Mouse (Mus musculus) megakaryocyte, adult 5-6 weeks (primary cell): Measurements from ENCODE around the gene Mrpl49. TPM values are rescaled to one million over a fixed set of nuclear protein-coding genes. Genes with fewer than 3 reads are reported as not detected.

Experiments used
- total RNA-seq, 2 experiments: library from RNA; stranded (forward) in 1 of 2; stranded (reverse) in 1 of 2; fragments of 153-499, 151-499 nt in 1 of 2; fragments of 221-1000, 200-1000 nt in 1 of 2; gene quantifications; 2 replicates each; pipeline versions ENCODE4 v1.2.3 to v1.2.4; 2015 to 2017

The Mrpl49 gene
- total RNA-seq, 2 experiments from 2014 or later, result 31.0 to 35.8 TPM

Other genes starting within 250 kb of the Mrpl49 start
- 21.4 and 21.9 TPM in 2 replicates for gene Frmd8, start 182.5 kb downstream of the Mrpl49 start, total RNA-seq (2015)
- 19.3 and 23.3 TPM in 2 replicates for gene Frmd8, start 182.5 kb downstream of the Mrpl49 start, total RNA-seq (2017)
- gene Slc25a45, start 180.0 kb downstream of the Mrpl49 start, total RNA-seq (2015), result 55.6 and 67.9 TPM in 2 replicates
- gene Slc25a45, start 180.0 kb downstream of the Mrpl49 start, total RNA-seq (2017), result 69.1 and 73.5 TPM in 2 replicates
- gene Tigd3, start 163.6 kb downstream of the Mrpl49 start, total RNA-seq (2015), result 0.54 and 0.59 TPM in 2 replicates
- gene Tigd3, start 163.6 kb downstream of the Mrpl49 start, total RNA-seq (2017), result 1.0 and 1.8 TPM in 2 replicates
- gene Dpf2, start 144.8 kb downstream of the Mrpl49 start, total RNA-seq (2015), result 52.2 and 52.4 TPM in 2 replicates
- 88.7 and 107 TPM in 2 replicates for gene Dpf2, start 144.8 kb downstream of the Mrpl49 start, total RNA-seq (2017)
- gene Cdc42ep2, start 133.0 kb downstream of the Mrpl49 start, total RNA-seq (2015), result 3.0 and 3.4 TPM in 2 replicates
- gene Cdc42ep2, start 133.0 kb downstream of the Mrpl49 start, total RNA-seq (2017), result 1.7 and 1.9 TPM in 2 replicates
- 36.9 and 37.7 TPM in 2 replicates for gene Pola2, start 93.6 kb downstream of the Mrpl49 start, total RNA-seq (2015)
- 29.0 and 33.7 TPM in 2 replicates for gene Pola2, start 93.6 kb downstream of the Mrpl49 start, total RNA-seq (2017)
- gene Slc22a20, start 71.6 kb downstream of the Mrpl49 start, total RNA-seq (2015), result 0.16 and 0.20 TPM in 2 replicates
- gene Slc22a20, start 71.6 kb downstream of the Mrpl49 start, total RNA-seq (2017), result 1.1 and 1.2 TPM in 2 replicates
- 31.1 and 32.2 TPM in 2 replicates for gene Capn1, start 41.9 kb downstream of the Mrpl49 start, total RNA-seq (2015)
- gene Capn1, start 41.9 kb downstream of the Mrpl49 start, total RNA-seq (2017), result 53.7 and 54.8 TPM in 2 replicates
- 16.8 and 17.8 TPM in 2 replicates for gene Syvn1, start 11.2 kb downstream of the Mrpl49 start, total RNA-seq (2015)
- gene Syvn1, start 11.2 kb downstream of the Mrpl49 start, total RNA-seq (2017), result 6.3 and 7.2 TPM in 2 replicates
- 2,056 and 2,077 TPM in 2 replicates for gene Fau, start 59 bp upstream of the Mrpl49 start, total RNA-seq (2015)
- gene Fau, start 59 bp upstream of the Mrpl49 start, total RNA-seq (2017), result 1,670 and 1,985 TPM in 2 replicates
- 8.9 and 10.0 TPM in 2 replicates for gene Znhit2, start 3.4 kb upstream of the Mrpl49 start, total RNA-seq (2015)
- gene Znhit2, start 3.4 kb upstream of the Mrpl49 start, total RNA-seq (2017), result 10.4 and 11.3 TPM in 2 replicates
- 4.7 and 8.6 TPM in 2 replicates for gene Tm7sf2, start 10.6 kb upstream of the Mrpl49 start, total RNA-seq (2015)
- gene Tm7sf2, start 10.6 kb upstream of the Mrpl49 start, total RNA-seq (2017), result 4.5 and 4.7 TPM in 2 replicates
- gene Vps51, start 19.4 kb upstream of the Mrpl49 start, total RNA-seq (2015), result 49.2 and 58.3 TPM in 2 replicates
- gene Vps51, start 19.4 kb upstream of the Mrpl49 start, total RNA-seq (2017), result 72.9 and 78.7 TPM in 2 replicates
- gene Tmem262, start 22.2 kb upstream of the Mrpl49 start, total RNA-seq (2015), result not detected in 2 replicates
- gene Tmem262, start 22.2 kb upstream of the Mrpl49 start, total RNA-seq (2017), result not detected in 2 replicates
- gene Gm28374, start 24.5 kb upstream of the Mrpl49 start, total RNA-seq (2015), result not detected in 2 replicates
- 0.33 and 0.51 TPM in 2 replicates for gene Gm28374, start 24.5 kb upstream of the Mrpl49 start, total RNA-seq (2017)
- 15.3 and 15.8 TPM in 2 replicates for gene Zfpl1, start 27.2 kb upstream of the Mrpl49 start, total RNA-seq (2015)
- gene Zfpl1, start 27.2 kb upstream of the Mrpl49 start, total RNA-seq (2017), result 29.2 and 33.7 TPM in 2 replicates
- gene Cdca5, start 27.2 kb upstream of the Mrpl49 start, total RNA-seq (2015), result 30.5 and 32.2 TPM in 2 replicates
- gene Cdca5, start 27.2 kb upstream of the Mrpl49 start, total RNA-seq (2017), result 24.3 and 26.6 TPM in 2 replicates
- 0.62 and 1.2 TPM in 2 replicates for gene AC131692.1, start 36.6 kb upstream of the Mrpl49 start, total RNA-seq (2015)
- gene AC131692.1, start 36.6 kb upstream of the Mrpl49 start, total RNA-seq (2017), result 0.15 TPM in 1 of 2 replicates, not detected in the other
- gene Naaladl1, start 48.0 kb upstream of the Mrpl49 start, total RNA-seq (2015), result 0.32 and 1.2 TPM in 2 replicates
- 0.28 and 0.55 TPM in 2 replicates for gene Naaladl1, start 48.0 kb upstream of the Mrpl49 start, total RNA-seq (2017)
- 3.4 and 5.7 TPM in 2 replicates for gene Sac3d1, start 60.9 kb upstream of the Mrpl49 start, total RNA-seq (2015)
- 3.9 and 4.0 TPM in 2 replicates for gene Sac3d1, start 60.9 kb upstream of the Mrpl49 start, total RNA-seq (2017)
- gene Snx15, start 70.5 kb upstream of the Mrpl49 start, total RNA-seq (2015), result 9.9 and 13.5 TPM in 2 replicates
- 5.2 and 6.4 TPM in 2 replicates for gene Snx15, start 70.5 kb upstream of the Mrpl49 start, total RNA-seq (2017)
- gene Batf2, start 83.2 kb upstream of the Mrpl49 start, total RNA-seq (2015), result 1.1 and 1.4 TPM in 2 replicates
- 0.48 and 0.49 TPM in 2 replicates for gene Batf2, start 83.2 kb upstream of the Mrpl49 start, total RNA-seq (2017)
- 9.1 and 10.6 TPM in 2 replicates for gene Arl2, start 83.8 kb upstream of the Mrpl49 start, total RNA-seq (2015)
- gene Arl2, start 83.8 kb upstream of the Mrpl49 start, total RNA-seq (2017), result 8.0 and 9.7 TPM in 2 replicates
- 0.58 TPM in 1 of 2 replicates, not detected in the other for gene Majin, start 126.6 kb upstream of the Mrpl49 start, total RNA-seq (2015)
- not detected in 2 replicates for gene Majin, start 126.6 kb upstream of the Mrpl49 start, total RNA-seq (2017)
- gene Gpha2, start 168.6 kb upstream of the Mrpl49 start, total RNA-seq (2015), result not detected in 2 replicates
- gene Gpha2, start 168.6 kb upstream of the Mrpl49 start, total RNA-seq (2017), result not detected in 2 replicates
- 5.1 and 5.7 TPM in 2 replicates for gene Ppp2r5b, start 178.1 kb upstream of the Mrpl49 start, total RNA-seq (2015)
- 3.5 and 6.7 TPM in 2 replicates for gene Ppp2r5b, start 178.1 kb upstream of the Mrpl49 start, total RNA-seq (2017)
- gene Atg2a, start 183.9 kb upstream of the Mrpl49 start, total RNA-seq (2015), result 9.8 and 10.1 TPM in 2 replicates
- gene Atg2a, start 183.9 kb upstream of the Mrpl49 start, total RNA-seq (2017), result 8.5 and 10.3 TPM in 2 replicates
- 19.3 and 27.1 TPM in 2 replicates for gene Ehd1, start 218.9 kb upstream of the Mrpl49 start, total RNA-seq (2015)
- 24.0 and 34.8 TPM in 2 replicates for gene Ehd1, start 218.9 kb upstream of the Mrpl49 start, total RNA-seq (2017)
- 0.56 and 0.68 TPM in 2 replicates for gene Cdc42bpg, start 248.7 kb upstream of the Mrpl49 start, total RNA-seq (2015)
- gene Cdc42bpg, start 248.7 kb upstream of the Mrpl49 start, total RNA-seq (2017), result 0.88 and 1.3 TPM in 2 replicates